Mouse (Mus musculus) midbrain, embryonic 16.5 days (tissue): Measurements from ENCODE around the gene Dglucy. TPM values are rescaled to one million over a fixed set of nuclear protein-coding genes. Genes with fewer than 3 reads are reported as not detected.

Experiments
- ATAC-seq: fragments of 200-750 bp; cut with Nextera tagmentation; 2 replicates; pipeline ENCODE4 v1.8.0; 2017; ENCODE audit warnings: moderate TSS enrichment
- H3K27ac ChIP-seq: fragments of 300-500 bp; sonication (generic); 2 replicates; pipeline ENCODE4 v1.5.1; 2014; ENCODE audit warnings: mild to moderate bottlenecking, low read length, mixed read lengths
- H3K27me3 ChIP-seq: fragments of 300-500 bp; sonication (generic); 2 replicates; pipeline ENCODE4 v1.6.1; 2014; ENCODE audit warnings: low read depth, low read length, mixed read lengths; ENCODE audit not compliant: control insufficient read depth, insufficient read depth
- H3K36me3 ChIP-seq: fragments of 300-500 bp; sonication (generic); 2 replicates; pipeline ENCODE4 v1.6.1; 2014; ENCODE audit warnings: mild to moderate bottlenecking, low read length, moderate library complexity, mixed read lengths; ENCODE audit not compliant: control insufficient read depth, insufficient read depth
- H3K4me1 ChIP-seq: fragments of 300-500 bp; sonication (generic); 2 replicates; pipeline ENCODE4 v1.6.1; 2014; ENCODE audit warnings: mild to moderate bottlenecking, low read length, mixed read lengths; ENCODE audit not compliant: control insufficient read depth, insufficient read depth
- H3K4me2 ChIP-seq: fragments of 300-500 bp; sonication (generic); 2 replicates; pipeline ENCODE4 v1.6.1; 2014; ENCODE audit warnings: mild to moderate bottlenecking, low read length, mixed read lengths
- H3K4me3 ChIP-seq: fragments of 300-500 bp; sonication (generic); 2 replicates; pipeline ENCODE4 v1.5.1; 2014; ENCODE audit warnings: low read depth, mild to moderate bottlenecking, low read length, moderate library complexity, mixed read lengths
- H3K9ac ChIP-seq: fragments of 300-500 bp; sonication (generic); 2 replicates; pipeline ENCODE4 v1.6.1; 2014; ENCODE audit warnings: low read depth, low read length, mixed read lengths
- H3K9me3 ChIP-seq: fragments of 300-500 bp; sonication (generic); replicated peaks from 2 replicates; pipeline ENCODE4 v1.6.1; 2014; ENCODE audit warnings: mild to moderate bottlenecking, low read length, mixed read lengths; ENCODE audit not compliant: control insufficient read depth, poor library complexity, severe bottlenecking
- WGBS: fragments of 180-500 bp; shearing (Covaris S2); extraction: QIAGEN DNeasy Blood & Tissue Kit; methylation state at CpG from one replicate; pipeline ENCODE4 v1.1.7; 2014; 5-methylcytosine and 5-hydroxymethylcytosine counted together
- polyA plus RNA-seq: library from polyadenylated mRNA; unstranded; fragments of >200 nt; fragmentation: Nextera tagmentation; extraction: Ambion mirVana; gene quantifications from 2 replicates; pipeline ENCODE4 v1.2.1, GENCODE M21; 2015

Gene Dglucy
- polyA plus RNA-seq, 1 experiment from 2014 or later = 2.9 TPM

GRCm38 (mm10) chr12:100844546-100844945 lies 65.7 kb downstream of the Dglucy start:
- no peak overlapping the region for H3K9ac ChIP-seq
- no peaks in the 10 kb centered on the region for H3K4me1 ChIP-seq
- no peak overlapping the region for H3K27ac ChIP-seq
- no peaks in the 10 kb centered on the region for H3K27me3 ChIP-seq
- H3K36me3 ChIP-seq = no peaks in the 10 kb centered on the region
- WGBS = 83% methylated on average over 7 of the region's 7 CpGs
- no peak overlapping the region for H3K4me3 ChIP-seq
- H3K9me3 ChIP-seq = no peaks in the 10 kb centered on the region
- ATAC-seq = no peak
- H3K4me2 ChIP-seq = no peak overlapping the region

DNA sequence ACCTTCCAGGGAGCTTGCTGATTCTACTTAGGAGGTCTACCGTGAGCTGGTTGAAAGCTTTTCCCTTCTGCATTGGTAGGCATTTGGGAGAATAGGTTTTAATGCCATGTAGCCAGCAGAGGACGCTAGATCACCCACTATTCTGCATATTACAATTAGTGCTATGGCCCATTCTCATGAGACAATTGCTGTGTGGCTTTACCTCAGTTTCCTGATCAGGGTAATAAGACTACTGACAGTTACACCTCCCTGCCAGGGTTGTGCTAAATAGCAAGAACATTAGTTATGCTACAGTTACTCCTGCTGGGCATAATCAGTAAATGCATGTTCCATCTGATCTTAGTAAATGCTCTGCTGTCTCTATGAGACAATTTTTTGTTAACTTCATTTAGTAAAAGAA lies 67.0 kb downstream of the Dglucy start:
- H3K27ac ChIP-seq = no peak overlapping the region
- WGBS = 26% methylated on average over 2 of the region's 2 CpGs
- H3K27me3 ChIP-seq = no peaks in the 10 kb centered on the region
- no peaks in the 10 kb centered on the region for H3K36me3 ChIP-seq
- H3K9ac ChIP-seq = no peak overlapping the region
- no peaks in the 10 kb centered on the region for H3K9me3 ChIP-seq
- H3K4me1 ChIP-seq = no peaks in the 10 kb centered on the region
- H3K4me3 ChIP-seq = no peak overlapping the region
- ATAC-seq = no peak
- no peak overlapping the region for H3K4me2 ChIP-seq

GRCm38 (mm10) chr12:100846566-100846965 lies 67.7 kb downstream of the Dglucy start:
- H3K9me3 ChIP-seq = no peaks in the 10 kb centered on the region
- no peaks in the 10 kb centered on the region for H3K36me3 ChIP-seq
- WGBS = 50% methylated on average over 1 of the region's 1 CpGs
- no peak overlapping the region for H3K27ac ChIP-seq
- no peak for ATAC-seq
- H3K4me2 ChIP-seq = no peak overlapping the region
- H3K9ac ChIP-seq = no peak overlapping the region
- H3K27me3 ChIP-seq = no peaks in the 10 kb centered on the region
- H3K4me1 ChIP-seq = no peaks in the 10 kb centered on the region
- H3K4me3 ChIP-seq = no peak overlapping the region

GRCm38 (mm10) chr12:100847437-100848080 lies 68.7 kb downstream of the Dglucy start:
- 53% methylated on average over 11 of the region's 11 CpGs for WGBS
- Histone ChIP-seq H3K4me2 (no peak overlapping the region), H3K9ac (no peak overlapping the region), H3K36me3 (no peaks in the 10 kb centered on the region), H3K9me3 (no peaks in the 10 kb centered on the region), H3K27ac (no peak overlapping the region), H3K27me3 (no peaks in the 10 kb centered on the region), H3K4me1 (no peaks in the 10 kb centered on the region), H3K4me3 (no peak overlapping the region)
- no peak for ATAC-seq

- H3K9me3 ChIP-seq = no peaks in the 10 kb centered on the region
- no peaks in the 10 kb centered on the region for H3K36me3 ChIP-seq
- no peak overlapping the region for H3K9ac ChIP-seq
- no peak overlapping the region for H3K4me2 ChIP-seq
- H3K27me3 ChIP-seq = no peaks in the 10 kb centered on the region
- H3K4me1 ChIP-seq = no peaks in the 10 kb centered on the region
- peak; percentile 85 for ATAC-seq
- no peak overlapping the region for H3K4me3 ChIP-seq
- 73% methylated on average over 7 of the region's 7 CpGs for WGBS
- no peak overlapping the region for H3K27ac ChIP-seq
Measured at GRCm38 (mm10) chr12:100849421-100850138, 70.7 kb downstream of the Dglucy start.

DNA sequence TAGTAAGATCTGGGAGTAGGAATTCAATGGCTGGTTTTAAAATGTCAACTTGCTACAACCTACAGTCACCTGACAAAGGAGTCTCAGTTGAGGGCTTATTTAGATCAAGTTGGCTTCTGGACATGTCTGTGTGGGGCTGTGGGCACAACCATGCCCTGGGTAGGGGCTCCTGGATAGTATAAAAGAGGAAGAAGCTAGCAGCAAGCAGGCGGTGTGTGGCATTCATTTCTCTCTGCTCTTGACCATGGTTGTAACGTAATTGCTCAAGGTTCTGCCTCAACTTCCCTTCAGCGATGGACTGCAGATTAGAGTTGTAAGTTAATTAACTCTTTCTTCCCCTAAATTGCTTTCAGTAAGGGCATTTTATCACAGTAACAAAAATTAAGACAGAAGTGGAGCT lies 73.5 kb downstream of the Dglucy start:
- H3K4me1 ChIP-seq = no peaks in the 10 kb centered on the region
- H3K27ac ChIP-seq = no peak overlapping the region
- no peaks in the 10 kb centered on the region for H3K27me3 ChIP-seq
- H3K4me2 ChIP-seq = no peak overlapping the region
- 88% methylated on average over 3 of the region's 3 CpGs for WGBS
- H3K4me3 ChIP-seq = no peak overlapping the region
- H3K9me3 ChIP-seq = no peaks in the 10 kb centered on the region
- no peak for ATAC-seq
- no peak overlapping the region for H3K9ac ChIP-seq
- no peaks in the 10 kb centered on the region for H3K36me3 ChIP-seq

GRCm38 (mm10) chr12:100856337-100856736 lies 77.5 kb downstream of the Dglucy start:
- no peaks in the 10 kb centered on the region for H3K27me3 ChIP-seq
- no peak for ATAC-seq
- H3K27ac ChIP-seq = no peak overlapping the region
- no peaks in the 10 kb centered on the region for H3K36me3 ChIP-seq
- no peaks in the 10 kb centered on the region for H3K4me1 ChIP-seq
- H3K9ac ChIP-seq = no peak overlapping the region
- no peak overlapping the region for H3K4me2 ChIP-seq
- H3K9me3 ChIP-seq = no peaks in the 10 kb centered on the region
- 90% methylated on average over 2 of the region's 2 CpGs for WGBS
- H3K4me3 ChIP-seq = no peak overlapping the region

DNA sequence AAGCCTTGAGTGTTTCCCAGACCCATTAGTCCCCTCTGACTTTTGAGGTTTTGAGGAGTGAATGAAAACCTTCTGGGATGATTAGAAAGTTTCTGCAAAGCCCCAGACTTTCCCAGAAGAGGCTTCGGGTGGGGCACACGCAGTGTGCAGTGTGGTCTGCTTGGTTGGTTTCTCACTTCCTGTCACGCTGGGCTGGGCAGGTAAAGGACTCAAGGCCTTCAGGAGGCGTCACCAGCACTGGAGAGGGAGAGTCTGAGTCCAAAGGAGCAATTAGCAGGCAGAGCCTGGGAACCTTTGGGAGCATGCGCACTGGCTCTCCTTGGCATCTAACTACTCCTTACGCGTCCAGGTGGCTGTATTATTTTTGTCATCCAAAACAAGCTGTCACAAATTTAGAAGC lies 78.9 kb downstream of the Dglucy start:
- 81% methylated on average over 7 of the region's 7 CpGs for WGBS
- ATAC-seq = no peak

GRCm38 (mm10) chr12:100862272-100862671 lies 83.4 kb downstream of the Dglucy start:
- no peak overlapping the region for H3K9ac ChIP-seq

More for the DNA sequence above, 78.9 kb downstream of the Dglucy start:
- H3K27ac ChIP-seq = no peak overlapping the region
- no peaks in the 10 kb centered on the region for H3K9me3 ChIP-seq
- no peak overlapping the region for H3K4me2 ChIP-seq
- no peaks in the 10 kb centered on the region for H3K36me3 ChIP-seq
- H3K4me1 ChIP-seq = no peaks in the 10 kb centered on the region
- no peak overlapping the region for H3K9ac ChIP-seq
- H3K4me3 ChIP-seq = no peak overlapping the region
- no peaks in the 10 kb centered on the region for H3K27me3 ChIP-seq

More at GRCm38 (mm10) chr12:100862272-100862671, 83.4 kb downstream of the Dglucy start:
- Histone ChIP-seq H3K4me2 (no peak overlapping the region), H3K4me3 (no peak overlapping the region), H3K27me3 (no peaks in the 10 kb centered on the region), H3K9me3 (no peaks in the 10 kb centered on the region), H3K27ac (no peak overlapping the region), H3K4me1 (no peaks in the 10 kb centered on the region), H3K36me3 (no peaks in the 10 kb centered on the region)
- 92% methylated on average over 3 of the region's 3 CpGs for WGBS
- no peak for ATAC-seq
